Mouse (Mus musculus) limb, embryonic 14.5 days (tissue): Measurements from ENCODE around the gene Eps8l3. TPM values are rescaled to one million over a fixed set of nuclear protein-coding genes. Genes with fewer than 3 reads are reported as not detected.

Source experiments
- ATAC-seq: fragments of 200-750 bp; cut with Nextera tagmentation; 2 replicates; pipeline ENCODE4 v1.8.0; 2017; ENCODE audit warnings: low read depth, moderate number of reproducible peaks, moderate TSS enrichment; ENCODE audit not compliant: low FRiP score
- DNase-seq: peaks from one replicate; pipeline ENCODE4 v3.0.0-alpha.2; 2015; ENCODE audit warnings: low spot score
- H3K27ac ChIP-seq: fragments of 300-500 bp; sonication (generic); replicated peaks from 2 replicates; pipeline ENCODE4 v1.5.1; 2014; ENCODE audit warnings: low read depth, mild to moderate bottlenecking, low read length, moderate library complexity, mixed read lengths
- H3K27me3 ChIP-seq: fragments of 300-500 bp; sonication (generic); 2 replicates; pipeline ENCODE4 v1.6.1; 2014; ENCODE audit warnings: low read length, mixed read lengths; ENCODE audit not compliant: control insufficient read depth, insufficient read depth
- H3K36me3 ChIP-seq: fragments of 300-500 bp; sonication (generic); 2 replicates; pipeline ENCODE4 v1.6.1; 2014; ENCODE audit warnings: mild to moderate bottlenecking, low read length, moderate library complexity, mixed read lengths; ENCODE audit not compliant: control insufficient read depth, insufficient read depth
- H3K4me1 ChIP-seq: fragments of 300-500 bp; sonication (generic); 2 replicates; pipeline ENCODE4 v1.6.1; 2014; ENCODE audit warnings: antibody characterized with exemption, low read length, mixed read lengths; ENCODE audit not compliant: control insufficient read depth, insufficient read depth
- H3K4me2 ChIP-seq: fragments of 300-500 bp; sonication (generic); replicated peaks from 2 replicates; pipeline ENCODE4 v1.6.1; 2014; ENCODE audit warnings: low read depth, mild to moderate bottlenecking, low read length, moderate library complexity; ENCODE audit not compliant: severe bottlenecking
- H3K4me3 ChIP-seq: fragments of 300-500 bp; sonication (generic); replicated peaks from 2 replicates; pipeline ENCODE4 v1.5.1; 2014; ENCODE audit warnings: low read length
- H3K9ac ChIP-seq: fragments of 300-500 bp; sonication (generic); 2 replicates; pipeline ENCODE4 v1.6.1; 2014; ENCODE audit warnings: mild to moderate bottlenecking, low read depth, low read length, moderate library complexity; ENCODE audit not compliant: severe bottlenecking
- H3K9me3 ChIP-seq: fragments of 300-500 bp; sonication (generic); 2 replicates; pipeline ENCODE4 v1.6.1; 2016; ENCODE audit warnings: low read length; ENCODE audit not compliant: control insufficient read depth
- POLR2A ChIP-seq: fragments of 200-500 bp; IDR thresholded peaks from 2 replicates; pipeline ENCODE4 v1.8.0; 2012; ENCODE audit warnings: inconsistent platforms, mild to moderate bottlenecking, moderate library complexity, borderline replicate concordance; ENCODE audit not compliant: insufficient read depth, insufficient read length; ENCODE audit errors: extremely low read depth
- WGBS: fragments of 180-500 bp; shearing (Covaris S2); extraction: QIAGEN DNeasy Blood & Tissue Kit; methylation state at CpG from one replicate; pipeline ENCODE4 v1.1.7; 2014; 5-methylcytosine and 5-hydroxymethylcytosine counted together
- polyA plus RNA-seq, 2 experiments: library from polyadenylated mRNA; depleted of rRNA in 1 of 2; stranded (reverse) in 1 of 2; unstranded in 1 of 2; fragments of >200 nt; fragmentation: Nextera tagmentation in 1 of 2; extraction: Ambion mirVana in 1 of 2; gene quantifications; 2 replicates each; pipeline versions ENCODE4 v1.2.1 to v1.2.3; 2012 to 2014

Eps8l3 gene
- polyA plus RNA-seq, 2 experiments, result 0.09 TPM; not detected in 1

DNA sequence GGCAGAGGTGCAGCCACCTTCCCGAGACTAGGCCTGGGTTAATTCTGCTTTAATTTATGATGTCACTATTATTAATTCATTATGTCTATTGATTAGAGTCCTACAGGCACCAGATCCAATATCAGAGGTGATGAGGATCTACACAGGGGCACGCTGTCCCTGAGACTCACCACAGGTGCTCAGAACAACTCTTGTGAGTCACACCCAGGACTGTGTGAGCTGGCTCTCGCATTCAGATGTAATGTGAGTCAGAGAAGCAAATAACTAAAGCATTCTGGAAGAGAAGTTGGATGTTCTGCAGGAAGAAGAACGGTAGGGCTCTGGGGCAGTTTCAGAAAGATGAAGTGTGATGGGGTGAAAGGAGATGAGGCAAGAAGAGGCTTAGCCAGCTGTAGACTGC, 52.2 kb downstream of the Eps8l3 start:
- ATAC-seq (no peak), DNase-seq (no peak)
- Histone ChIP-seq H3K4me3 (no peak overlapping the region), H3K4me1 (peaks cover 4% of the 10 kb centered on the region; the same call in 1 of the 2 replicates), H3K9me3 (no peaks in the 10 kb centered on the region), H3K9ac (no peak overlapping the region), H3K27ac (no peak overlapping the region), H3K36me3 (no peaks in the 10 kb centered on the region), H3K27me3 (no peaks in the 10 kb centered on the region), H3K4me2 (no peak overlapping the region)
- no peak for TF ChIP-seq POLR2A
- WGBS, result 75% methylated on average over 4 of the region's 4 CpGs

GRCm38 (mm10) chr3:107929731-107930130, 52.7 kb downstream of the Eps8l3 start:
- no peak for TF ChIP-seq POLR2A
- WGBS, result 79% methylated on average over 4 of the region's 4 CpGs
- no peak overlapping the region for H3K9ac ChIP-seq
- no peak overlapping the region for H3K4me2 ChIP-seq
- no peak overlapping the region for H3K4me3 ChIP-seq
- H3K27me3 ChIP-seq, result no peaks in the 10 kb centered on the region
- H3K27ac ChIP-seq, result no peak overlapping the region
- ATAC-seq (no peak), DNase-seq (no peak)
- peaks cover 4% of the 10 kb centered on the region; the same call in 1 of the 2 replicates for H3K4me1 ChIP-seq
- no peaks in the 10 kb centered on the region for H3K9me3 ChIP-seq
- no peaks in the 10 kb centered on the region for H3K36me3 ChIP-seq

- ATAC-seq, result no peak
- Histone ChIP-seq H3K9me3 (no peaks in the 10 kb centered on the region), H3K9ac (no peak overlapping the region), H3K36me3 (no peaks in the 10 kb centered on the region), H3K27ac (0 out of 2 replicates have a peak overlapping the region, but pooled peaks have one; percentile 19), H3K4me1 (peaks cover 4% of the 10 kb centered on the region; the same call in 1 of the 2 replicates), H3K4me3 (peak overlapping the region; percentile 31), H3K4me2 (peak overlapping the region; percentile 53), H3K27me3 (no peaks in the 10 kb centered on the region)
- DNase-seq, result no peak
- WGBS, result 88% methylated on average over 2 of the region's 2 CpGs
- no peak for TF ChIP-seq POLR2A
Measured at GRCm38 (mm10) chr3:107931134-107931533, 54.1 kb downstream of the Eps8l3 start.

DNA sequence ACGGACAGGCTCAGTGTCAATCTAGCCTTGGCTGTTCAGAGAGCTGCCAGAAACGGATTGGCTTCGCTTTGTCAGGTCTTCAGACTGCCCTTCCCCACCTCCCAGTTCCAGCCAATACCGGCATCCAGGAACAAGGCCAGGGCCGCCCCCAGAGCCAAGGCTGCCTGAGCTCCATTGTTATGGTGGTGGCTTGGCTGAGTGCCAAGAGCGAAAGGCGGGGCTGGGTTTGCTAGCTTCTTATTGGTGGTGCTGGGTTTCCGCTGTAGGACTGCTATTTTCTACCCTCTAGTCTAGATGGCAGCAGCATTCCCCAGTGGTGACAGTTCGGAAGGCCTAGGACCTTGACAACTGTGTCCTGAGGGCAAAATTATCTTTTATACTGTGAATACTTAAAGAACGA, 54.6 kb downstream of the Eps8l3 start, which contains the start of gene Gstm7:
TSS of gene Gstm7 (minus strand) at position 148 of the 400 bp plus-strand sequence.
- H3K4me2 ChIP-seq, result peak within 1 kb of the TSS; percentile 53
- H3K4me3 ChIP-seq, result peak within 1 kb of the TSS; percentile 31
- no peaks in the 10 kb centered on the region for H3K9me3 ChIP-seq
- 6% methylated on average over 10 of the region's 10 CpGs for WGBS
- no peaks in the 10 kb centered on the region for H3K27me3 ChIP-seq
- ATAC-seq (peak; percentile 94), DNase-seq (peak; percentile 97)
- peak; percentile 26; the same call in 1 of the 2 replicates for TF ChIP-seq POLR2A
- H3K9ac ChIP-seq, result no peak within 1 kb of the TSS
- peaks cover 4% of the 10 kb centered on the region; the same call in 1 of the 2 replicates for H3K4me1 ChIP-seq
- 0 out of 2 replicates have a peak within 1 kb of the TSS, but pooled peaks have one; percentile 19 for H3K27ac ChIP-seq
- no peaks in the 10 kb centered on the region for H3K36me3 ChIP-seq

DNA sequence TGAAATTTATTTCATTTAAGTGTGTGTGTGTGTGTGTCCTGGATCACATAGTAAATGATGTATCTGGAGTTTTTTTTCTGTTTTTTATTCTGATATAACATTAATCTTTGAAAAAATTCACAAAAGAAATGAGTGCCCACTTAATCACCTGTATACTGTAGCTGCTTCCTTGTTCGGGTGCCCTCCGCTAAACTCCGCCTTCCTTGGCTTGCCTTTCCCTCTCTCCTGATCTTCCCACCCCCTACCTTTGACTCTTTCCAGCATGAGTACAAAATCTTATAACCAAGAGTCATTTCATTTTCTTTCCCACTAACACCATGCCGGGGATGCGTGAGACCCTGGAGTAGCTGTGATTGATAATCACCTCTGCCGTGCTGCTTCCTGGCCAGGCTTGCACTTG, 55.1 kb downstream of the Eps8l3 start:
- Histone ChIP-seq H3K4me3 (no peak overlapping the region), H3K9me3 (no peaks in the 10 kb centered on the region), H3K4me2 (no peak overlapping the region), H3K27ac (no peak overlapping the region), H3K9ac (no peak overlapping the region), H3K4me1 (peaks cover 4% of the 10 kb centered on the region; the same call in 1 of the 2 replicates), H3K36me3 (no peaks in the 10 kb centered on the region), H3K27me3 (no peaks in the 10 kb centered on the region)
- TF ChIP-seq POLR2A, result no peak
- no peak for DNase-seq
- WGBS, result 72% methylated on average over 6 of the region's 6 CpGs
- ATAC-seq, result no peak

- 77% methylated on average over 3 of the region's 3 CpGs for WGBS
- H3K9ac ChIP-seq, result no peak overlapping the region
- H3K36me3 ChIP-seq, result no peaks in the 10 kb centered on the region
- no peak for ATAC-seq
- no peak overlapping the region for H3K27ac ChIP-seq
- no peak for TF ChIP-seq POLR2A
- DNase-seq, result no peak
- no peak overlapping the region for H3K4me3 ChIP-seq
- no peaks in the 10 kb centered on the region for H3K9me3 ChIP-seq
- H3K4me1 ChIP-seq, result peaks cover 4% of the 10 kb centered on the region; the same call in 1 of the 2 replicates
- no peaks in the 10 kb centered on the region for H3K27me3 ChIP-seq
- H3K4me2 ChIP-seq, result no peak overlapping the region
Measured at GRCm38 (mm10) chr3:107935268-107935667, 58.2 kb downstream of the Eps8l3 start.
